ENCODE assay signal across 26 mouse cellular contexts in the genomic region with DNA sequence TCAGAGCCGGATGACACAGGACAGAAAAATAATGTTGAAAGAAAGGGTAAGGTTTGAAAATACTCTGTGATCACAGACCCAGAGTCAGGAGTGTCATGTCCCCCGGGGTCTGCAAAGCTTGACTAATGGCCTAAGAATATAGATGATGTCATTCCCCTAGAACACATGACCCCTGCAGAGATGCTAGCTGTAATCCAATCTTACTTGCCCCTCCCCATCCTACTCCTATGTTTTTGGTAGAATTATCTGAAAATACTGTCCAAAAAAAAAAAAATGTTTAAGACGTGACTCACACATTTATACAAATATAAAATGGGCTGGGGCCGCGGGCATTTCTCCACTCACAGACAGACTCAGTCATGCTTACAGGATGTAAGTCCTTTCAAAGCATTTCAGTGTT.
DNase-seq lines count a peak whose midpoint lies in the region; ATAC-seq and TF ChIP-seq lines count a peak whose summit lies in the region.
"Had no signal": no experiment of that assay in that cellular context is flagged by ENCODE, and none has a peak within 500 bp of the region (broad histone marks: within the 10 kb centered on the region; RNA-seq: fewer than 3 reads in every experiment).

No protein-coding gene starts in this region.

- TF ChIP-seq CTCF in heart, postnatal 0 days (IDR thresholded peaks at IDR 0.05; ENCODE audit: low read depth): no peak
- TF ChIP-seq CTCF in C2C12 (IDR thresholded peaks at IDR 0.05; ENCODE audit: control insufficient read depth, insufficient read depth, insufficient read length): no peak
- TF ChIP-seq CTCF in embryonic fibroblast, embryonic 13.5 days (IDR thresholded peaks at IDR 0.05; ENCODE audit: borderline replicate concordance, insufficient read depth, low read length): no peak

- H3K27me3 ChIP-seq in heart, postnatal 0 days (ENCODE audit: control insufficient read depth, insufficient read depth, low read length): no peaks in the 10 kb centered on the region
- no peaks in the 10 kb centered on the region for H3K27me3 ChIP-seq in C2C12 (ENCODE audit: control insufficient read depth, insufficient read depth, insufficient read length)
- no peaks in the 10 kb centered on the region for H3K27me3 ChIP-seq in limb, embryonic 10.5 days (ENCODE audit: low read depth, poor library complexity, severe bottlenecking)
- H3K27me3 ChIP-seq: hindbrain, embryonic 13.5 days; limb, embryonic 12.5 days; midbrain, embryonic 12.5 days had no signal

- peak; percentile 66 for ATAC-seq in heart, postnatal 0 days (ENCODE audit: insufficient read depth, low read depth)
- ATAC-seq: forebrain, postnatal 0 days; inflammation-experienced regulatory T-cells, adult 6 months; liver, postnatal 0 days had no signal

- H3K9ac ChIP-seq in heart, postnatal 0 days (replicated peaks; ENCODE audit: low read depth, low read length): no peak overlapping the region
- H3K9ac ChIP-seq: forebrain, postnatal 0 days; hindbrain, embryonic 13.5 days; limb, embryonic 12.5 days; liver, postnatal 0 days; midbrain, embryonic 12.5 days had no signal

- no peaks in the 10 kb centered on the region for H3K79me2 ChIP-seq in C2C12 (ENCODE audit: control insufficient read depth, insufficient read depth)

- no peak overlapping the region for H3K4me3 ChIP-seq in heart, postnatal 0 days (ENCODE audit: low read depth, low read length)
- no peak overlapping the region for H3K4me3 ChIP-seq in C2C12 (ENCODE audit: insufficient read depth, poor library complexity, severe bottlenecking)
- no peak overlapping the region for H3K4me3 ChIP-seq in embryonic fibroblast, embryonic 13.5 days (ENCODE audit: insufficient read depth, low read length)
- no peak overlapping the region for H3K4me3 ChIP-seq in limb, embryonic 10.5 days
- H3K4me3 ChIP-seq: forebrain, embryonic 10.5 days; hindbrain, embryonic 13.5 days; limb, embryonic 12.5 days; midbrain, embryonic 12.5 days had no signal

- H3K9me3 ChIP-seq in heart, postnatal 0 days (replicated peaks; ENCODE audit: control insufficient read depth, low read length): no peaks in the 10 kb centered on the region
- no peaks in the 10 kb centered on the region for H3K9me3 ChIP-seq in limb, embryonic 10.5 days (replicated peaks)
- H3K9me3 ChIP-seq: forebrain, embryonic 10.5 days; hindbrain, embryonic 13.5 days; limb, embryonic 12.5 days; midbrain, embryonic 12.5 days had no signal

- H3K4me2 ChIP-seq in heart, postnatal 0 days (ENCODE audit: low read depth, low read length): no peak overlapping the region
- H3K4me2 ChIP-seq: hindbrain, embryonic 13.5 days; limb, embryonic 12.5 days; liver, embryonic 11.5 days; midbrain, embryonic 12.5 days had no signal

- H3K27ac ChIP-seq in heart, postnatal 0 days (ENCODE audit: low read depth): no peak overlapping the region
- peak overlapping the region; percentile 68 for H3K27ac ChIP-seq in embryonic fibroblast, embryonic 13.5 days (ENCODE audit: insufficient read depth, low read length)
- H3K27ac ChIP-seq in limb, embryonic 10.5 days: no peak overlapping the region
- H3K27ac ChIP-seq: forebrain, embryonic 10.5 days; hindbrain, embryonic 13.5 days; limb, embryonic 12.5 days; midbrain, embryonic 12.5 days had no signal

- 41% methylated on average over 5 of the region's 5 CpGs for WGBS in heart, postnatal 0 days
- 90% methylated on average over 5 of the region's 5 CpGs for WGBS in limb, embryonic 10.5 days

- H3ac ChIP-seq in C2C12 (ENCODE audit: control insufficient read depth, insufficient read length, low read depth): no peak overlapping the region

- no peaks in the 10 kb centered on the region for H3K4me1 ChIP-seq in heart, postnatal 0 days (ENCODE audit: control insufficient read depth, insufficient read depth)
- peaks cover 3% of the 10 kb centered on the region for H3K4me1 ChIP-seq in embryonic fibroblast, embryonic 13.5 days (ENCODE audit: control insufficient read depth, insufficient read depth, low read length)
- H3K4me1 ChIP-seq in limb, embryonic 10.5 days: no peaks in the 10 kb centered on the region
- H3K4me1 ChIP-seq: forebrain, embryonic 10.5 days; hindbrain, embryonic 13.5 days; limb, embryonic 12.5 days; midbrain, embryonic 12.5 days had no signal

- no peaks in the 10 kb centered on the region for H3K36me3 ChIP-seq in heart, postnatal 0 days (replicated peaks; ENCODE audit: control insufficient read depth, insufficient read depth, low read length)
- no peaks in the 10 kb centered on the region for H3K36me3 ChIP-seq in C2C12 (ENCODE audit: control insufficient read depth, insufficient read depth)
- H3K36me3 ChIP-seq in limb, embryonic 10.5 days: no peaks in the 10 kb centered on the region
- H3K36me3 ChIP-seq: forebrain, embryonic 10.5 days; hindbrain, embryonic 13.5 days; limb, embryonic 12.5 days; midbrain, embryonic 12.5 days had no signal

- intact Hi-C loops in heart, postnatal 25 days (cut with DNase I): no loop called here

- TF ChIP-seq POLR2A in embryonic fibroblast, embryonic 13.5 days (IDR thresholded peaks at IDR 0.05; ENCODE audit: low read depth, low read length): no peak

- no peaks in the 10 kb centered on the region for H3K79me3 ChIP-seq in C2C12 (ENCODE audit: low read depth)

- no peak for TF ChIP-seq EP300 in heart, postnatal 0 days (IDR thresholded peaks at IDR 0.05; ENCODE audit: low read depth)

- DNase-seq in heart, postnatal 0 days (ENCODE audit: low spot score): no peak
- no peak for DNase-seq in heart, postnatal 25 days (ENCODE audit: low spot score)
- DNase-seq in 3134 (ENCODE audit: extremely low read depth, insufficient read length, low spot score): peak; percentile 54
- no peak for DNase-seq in gastrocnemius, adult 18-20 months (ENCODE audit: low spot score)
- no peak for DNase-seq in limb, embryonic 10.5 days (ENCODE audit: low spot score)
- DNase-seq: adrenal gland, adult 8-10 months; cerebellum, adult 11-12 months; cerebellum, postnatal 14 days; forebrain, postnatal 0 days; gastrocnemius, postnatal 25 days; heart, postnatal 10 days; kidney, adult 8-10 months; kidney, postnatal 36 days; layer of hippocampus, postnatal 36 days; liver, postnatal 0 days; lung, postnatal 14 days; right cerebral cortex, postnatal 25 days; spleen, adult 18-20 months had no signal

TF ChIP-seq in C2C12, 6 proteins besides CTCF, POLR2A, EP300 and RAD21:
- TF ChIP-seq MYOG (IDR thresholded peaks at IDR 0.05; ENCODE audit: control insufficient read depth, extremely low read depth, insufficient read length) (no peak), MAX (IDR thresholded peaks at IDR 0.05) (no peak), MYOD1 (IDR thresholded peaks at IDR 0.05; ENCODE audit: control insufficient read depth, insufficient read length, low read depth) (no peak), USF1 (IDR thresholded peaks at IDR 0.05; ENCODE audit: low read depth) (peak; percentile 88), CEBPB (IDR thresholded peaks at IDR 0.05; ENCODE audit: low read depth) (no peak), FOSL1 (IDR thresholded peaks at IDR 0.05; ENCODE audit: insufficient read depth, low read length, poor library complexity, severe bottlenecking) (peak; percentile 74)
TF ChIP-seq in C2C12: peak in this region for 2.
